Mouse (Mus musculus) embryonic facial prominence, embryonic 14.5 days (tissue): ENCODE results near the gene Gm11938. TPM values are rescaled to one million over a fixed set of nuclear protein-coding genes. Genes with fewer than 3 reads are reported as not detected.
"Not testable (repeated sequence)": the region's sequence is repeated elsewhere in the genome, so short reads cannot be mapped to it uniquely, and the experiment has no call there.

Experiments
- ATAC-seq: fragments of 200-750 bp; cut with Nextera tagmentation; 2 replicates; pipeline ENCODE4 v1.8.0; 2017; ENCODE audit warnings: low read depth, moderate number of reproducible peaks, moderate TSS enrichment
- DNase-seq: peaks from one replicate; pipeline ENCODE4 v3.0.0-alpha.2; 2015; ENCODE audit warnings: low spot score
- H3K27ac ChIP-seq: fragments of 300-500 bp; sonication (generic); replicated peaks from 2 replicates; pipeline ENCODE4 v1.5.1; 2014; ENCODE audit warnings: low read depth, mild to moderate bottlenecking, low read length, moderate library complexity
- H3K27me3 ChIP-seq: fragments of 300-500 bp; sonication (generic); replicated peaks from 2 replicates; pipeline ENCODE4 v1.6.1; 2014; ENCODE audit warnings: low read length; ENCODE audit not compliant: control insufficient read depth, insufficient read depth
- H3K36me3 ChIP-seq: fragments of 300-500 bp; sonication (generic); 2 replicates; pipeline ENCODE4 v1.6.1; 2014; ENCODE audit warnings: low read length, mixed read lengths; ENCODE audit not compliant: control insufficient read depth, insufficient read depth
- H3K4me1 ChIP-seq: fragments of 300-500 bp; sonication (generic); 2 replicates; pipeline ENCODE4 v1.6.1; 2014; ENCODE audit warnings: antibody characterized with exemption, low read length; ENCODE audit not compliant: control insufficient read depth, insufficient read depth
- H3K4me2 ChIP-seq: fragments of 300-500 bp; sonication (generic); 2 replicates; pipeline ENCODE4 v1.6.1; 2014; ENCODE audit warnings: low read depth, mild to moderate bottlenecking, low read length, moderate library complexity, mixed read lengths
- H3K4me3 ChIP-seq: fragments of 300-500 bp; sonication (generic); 2 replicates; pipeline ENCODE4 v1.5.1; 2014; ENCODE audit warnings: low read depth, mild to moderate bottlenecking, low read length
- H3K9ac ChIP-seq: fragments of 300-500 bp; sonication (generic); 2 replicates; pipeline ENCODE4 v1.6.1; 2014; ENCODE audit warnings: low read depth, mild to moderate bottlenecking, low read length, moderate library complexity, mixed read lengths
- H3K9me3 ChIP-seq: fragments of 300-500 bp; sonication (generic); 2 replicates; pipeline ENCODE4 v1.6.1; 2016; ENCODE audit warnings: low read length; ENCODE audit not compliant: control insufficient read depth
- WGBS: fragments of 180-500 bp; shearing (Covaris S2); extraction: QIAGEN DNeasy Blood & Tissue Kit; methylation state at CpG from one replicate; pipeline ENCODE4 v1.1.7; 2014; 5-methylcytosine and 5-hydroxymethylcytosine counted together
- polyA plus RNA-seq: library from polyadenylated mRNA; unstranded; fragments of >200 nt; fragmentation: Nextera tagmentation; extraction: Ambion mirVana; gene quantifications from 2 replicates; pipeline ENCODE4 v1.2.1, GENCODE M21; 2014

The Gm11938 gene
- polyA plus RNA-seq, 1 experiment from 2014 or later = not detected

DNA sequence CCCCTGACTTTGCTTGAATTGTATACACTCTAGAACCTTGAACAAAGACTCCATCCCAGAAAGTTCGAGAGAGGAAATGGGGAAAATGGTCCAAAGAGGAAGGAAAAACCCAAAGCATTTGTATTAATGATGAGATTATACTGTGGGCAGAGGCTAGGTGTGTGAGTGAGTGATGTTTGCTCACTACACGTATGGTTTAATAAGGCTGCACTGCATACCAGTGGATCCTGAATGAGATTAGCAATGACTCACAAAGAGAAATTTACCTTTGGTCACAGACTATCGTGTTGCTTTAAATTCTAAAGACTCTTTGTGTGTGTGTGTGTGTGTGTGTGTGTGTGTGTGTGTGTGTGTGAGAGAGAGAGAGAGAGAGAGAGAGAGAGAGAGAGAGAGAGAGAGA, 27.8 kb upstream of the Gm11938 start:
- no peak for ATAC-seq
- H3K27ac ChIP-seq = no peak overlapping the region
- no peak overlapping the region for H3K4me3 ChIP-seq
- H3K4me1 ChIP-seq = no peaks in the 10 kb centered on the region
- H3K4me2 ChIP-seq = no peak overlapping the region
- H3K36me3 ChIP-seq = no peaks in the 10 kb centered on the region
- no peaks in the 10 kb centered on the region for H3K9me3 ChIP-seq
- no peak for DNase-seq
- H3K27me3 ChIP-seq = no peaks in the 10 kb centered on the region; the same call in 1 of the 2 replicates
- 71% methylated on average over 3 of the region's 3 CpGs for WGBS
- H3K9ac ChIP-seq = no peak overlapping the region

DNA sequence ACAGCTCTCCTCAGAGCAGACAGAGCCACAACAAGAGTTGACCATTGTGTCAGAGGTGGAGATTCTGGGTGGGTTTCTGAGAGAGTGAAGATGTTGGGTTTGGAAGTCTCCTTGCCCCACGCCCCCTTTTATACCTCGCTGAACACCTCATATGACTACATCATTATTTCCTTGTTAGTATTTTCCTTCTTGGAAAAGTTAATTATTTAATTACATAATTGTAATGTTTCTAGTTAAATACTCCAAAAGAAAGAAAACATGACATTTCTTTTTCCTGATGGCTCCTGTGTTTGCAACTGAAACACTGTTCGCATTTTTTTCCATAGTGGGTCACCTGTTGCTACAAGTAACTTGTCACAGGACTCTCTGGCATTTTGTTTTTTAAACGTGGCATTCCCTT, 25.0 kb upstream of the Gm11938 start, which contains the start of gene Krtap4-1:
Gene Krtap4-1 (minus strand): TSS at position 101 of the 400 bp plus-strand sequence.
- Histone ChIP-seq H3K27me3 (no peaks in the 10 kb centered on the region), H3K4me2 (no peak within 1 kb of the TSS)

GRCm38 (mm10) chr11:99620335-99620734, 17.2 kb upstream of the Gm11938 start, which contains the start of gene Gm11562:
Gene Gm11562 (minus strand): TSS chr11:99620435.
- Histone ChIP-seq H3K9me3 (no peaks in the 10 kb centered on the region), H3K27ac (no peak within 1 kb of the TSS), H3K4me3 (no peak within 1 kb of the TSS), H3K4me2 (no peak within 1 kb of the TSS), H3K9ac (no peak within 1 kb of the TSS), H3K4me1 (no peaks in the 10 kb centered on the region), H3K27me3 (no peaks in the 10 kb centered on the region), H3K36me3 (no peaks in the 10 kb centered on the region)
- 72% methylated on average over 2 of the region's 2 CpGs for WGBS
- ATAC-seq = no peak
- DNase-seq = no peak

More for the DNA sequence above, 25.0 kb upstream of the Gm11938 start, which contains the start of gene Krtap4-1:
- Histone ChIP-seq H3K9me3 (no peaks in the 10 kb centered on the region), H3K36me3 (no peaks in the 10 kb centered on the region), H3K27ac (no peak within 1 kb of the TSS), H3K4me1 (no peaks in the 10 kb centered on the region), H3K9ac (no peak within 1 kb of the TSS), H3K4me3 (no peak within 1 kb of the TSS)
- DNase-seq (no peak), ATAC-seq (no peak)
- 67% methylated on average over 4 of the region's 4 CpGs for WGBS

GRCm38 (mm10) chr11:99614796-99615363, 11.8 kb upstream of the Gm11938 start, which contains the start of gene Krtap2-4:
Gene Krtap2-4 (minus strand): TSS chr11:99614846.
- Histone ChIP-seq H3K9ac (no peak within 1 kb of the TSS), H3K27me3 (no peaks in the 10 kb centered on the region), H3K9me3 (no peaks in the 10 kb centered on the region), H3K27ac (no peak within 1 kb of the TSS), H3K36me3 (no peaks in the 10 kb centered on the region), H3K4me3 (no peak within 1 kb of the TSS), H3K4me2 (no peak within 1 kb of the TSS), H3K4me1 (no peaks in the 10 kb centered on the region)
- ATAC-seq (no peak), DNase-seq (no peak)
- 71% methylated on average over 3 of the region's 3 CpGs for WGBS

GRCm38 (mm10) chr11:99610089-99610488, 7.0 kb upstream of the Gm11938 start, which contains the start of gene Gm11937:
Gene Gm11937 (minus strand): TSS chr11:99610189.
- H3K4me1 ChIP-seq, H3K9me3 ChIP-seq, H3K27me3 ChIP-seq, DNase-seq, H3K9ac ChIP-seq, H3K27ac ChIP-seq, H3K36me3 ChIP-seq, H3K4me2 ChIP-seq, H3K4me3 ChIP-seq, ATAC-seq: not testable (repeated sequence)
- WGBS = 54% methylated on average over 1 of the region's 2 CpGs

DNA sequence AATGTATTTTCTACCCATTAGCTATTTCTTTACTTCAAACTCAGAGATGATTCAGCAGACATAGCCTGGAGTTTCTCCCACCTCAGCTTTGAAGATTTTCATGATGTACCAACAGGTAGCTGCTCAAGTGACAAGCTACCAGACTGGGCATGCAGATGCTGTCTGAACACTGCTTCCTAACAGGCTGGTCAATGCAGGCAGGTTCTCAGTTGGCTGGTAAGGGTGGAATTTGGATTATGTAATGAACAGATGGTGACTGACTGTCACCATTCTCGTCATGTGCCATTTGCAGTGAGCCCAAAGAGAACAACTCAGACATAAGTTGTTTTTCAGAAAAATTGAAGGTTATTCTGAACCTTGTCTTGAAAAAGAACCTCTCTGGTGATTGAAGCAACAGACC, 6.0 kb upstream of the Gm11938 start:
- ATAC-seq = no peak
- 54% methylated on average over 1 of the region's 1 CpGs for WGBS
- no peaks in the 10 kb centered on the region for H3K4me1 ChIP-seq
- H3K4me3 ChIP-seq = no peak overlapping the region
- no peaks in the 10 kb centered on the region for H3K27me3 ChIP-seq
- no peaks in the 10 kb centered on the region for H3K36me3 ChIP-seq
- no peak overlapping the region for H3K9ac ChIP-seq
- H3K4me2 ChIP-seq = no peak overlapping the region
- H3K27ac ChIP-seq = no peak overlapping the region
- no peak for DNase-seq
- no peaks in the 10 kb centered on the region for H3K9me3 ChIP-seq

DNA sequence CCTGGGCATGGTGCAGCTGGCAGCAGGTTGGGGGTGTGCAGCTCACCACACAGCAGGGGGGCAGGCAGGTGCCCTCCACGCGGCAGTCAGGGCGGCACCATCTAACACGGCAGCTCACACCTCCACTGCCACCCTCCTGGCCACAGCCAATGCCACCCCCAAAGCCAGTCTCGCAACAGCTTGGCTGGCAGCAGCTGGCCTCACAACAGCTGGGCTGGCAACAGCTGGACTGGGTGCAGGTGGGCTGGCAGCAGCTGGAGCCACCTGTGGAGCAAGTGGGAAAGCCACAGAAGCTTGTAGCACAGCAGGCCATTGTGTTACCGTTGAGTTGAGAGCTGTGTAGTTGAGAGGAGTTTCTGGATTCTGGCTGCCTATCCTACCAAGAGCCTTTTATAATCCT, 5.4 kb downstream of the Gm11938 start, which contains the start of gene Krtap9-3:
Gene Krtap9-3 (minus strand): TSS at position 364 of the 400 bp plus-strand sequence.
- H3K36me3 ChIP-seq, DNase-seq, H3K27ac ChIP-seq, ATAC-seq, H3K9me3 ChIP-seq, H3K4me2 ChIP-seq, H3K9ac ChIP-seq, H3K4me1 ChIP-seq, H3K4me3 ChIP-seq, H3K27me3 ChIP-seq: not testable (repeated sequence)
- WGBS = 81% methylated on average over 3 of the region's 6 CpGs

DNA sequence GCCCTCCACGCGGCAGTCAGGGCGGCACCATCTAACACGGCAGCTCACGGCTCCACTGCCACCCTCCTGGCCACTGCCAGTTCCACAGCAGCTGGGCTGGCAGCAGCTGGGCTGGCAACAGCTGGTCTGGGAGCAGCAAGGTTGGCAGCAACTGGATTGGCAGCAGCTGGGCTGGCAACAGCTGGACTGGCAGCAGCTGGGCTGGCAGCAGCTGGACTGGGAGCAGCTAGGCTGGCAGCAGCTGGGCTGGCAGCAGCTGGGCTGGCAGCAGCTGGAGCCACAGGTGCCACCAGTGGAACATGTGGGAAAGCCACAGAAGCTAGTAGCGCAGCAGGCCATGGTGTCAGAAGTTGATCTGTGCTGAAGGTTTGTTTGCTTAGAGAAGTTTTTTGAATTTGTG, 12.1 kb downstream of the Gm11938 start, which contains the start of gene Krtap1-3:
Gene Krtap1-3 (minus strand): TSS at position 359 of the 400 bp plus-strand sequence.
- Histone ChIP-seq H3K4me1 (no peaks in the 10 kb centered on the region), H3K36me3 (no peaks in the 10 kb centered on the region), H3K9ac (no peak within 1 kb of the TSS), H3K4me3 (no peak within 1 kb of the TSS), H3K27ac (no peak within 1 kb of the TSS), H3K4me2 (no peak within 1 kb of the TSS), H3K27me3 (no peaks in the 10 kb centered on the region), H3K9me3 (no peaks in the 10 kb centered on the region)
- ATAC-seq = no peak
- 91% methylated on average over 3 of the region's 6 CpGs for WGBS
- DNase-seq = no peak

DNA sequence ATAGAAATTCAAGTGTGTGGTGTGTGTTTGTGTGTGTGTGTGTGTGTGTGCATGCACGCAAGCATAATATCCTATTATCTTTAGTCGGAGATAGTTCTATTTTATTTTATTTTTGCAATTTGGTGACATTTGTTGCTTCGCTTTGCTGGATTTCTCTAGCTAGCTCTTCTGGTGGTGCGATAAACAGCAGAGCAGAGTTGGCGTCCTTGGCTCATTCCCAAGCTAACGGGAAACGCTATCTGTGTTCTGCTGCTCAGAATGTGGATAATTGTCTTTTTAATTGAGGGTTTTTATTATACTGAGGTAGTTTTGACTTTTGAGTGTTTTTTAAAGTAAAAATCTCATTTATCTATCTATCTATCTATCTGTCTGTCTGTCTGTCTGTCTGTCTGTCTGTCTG, 18.0 kb downstream of the Gm11938 start:
- 89% methylated on average over 7 of the region's 7 CpGs for WGBS
- no peak overlapping the region for H3K4me3 ChIP-seq
- H3K27me3 ChIP-seq = no peaks in the 10 kb centered on the region
- DNase-seq = no peak
- no peak for ATAC-seq
- no peaks in the 10 kb centered on the region for H3K4me1 ChIP-seq
- H3K9ac ChIP-seq = no peak overlapping the region
- no peak overlapping the region for H3K4me2 ChIP-seq
- H3K27ac ChIP-seq = no peak overlapping the region
- H3K9me3 ChIP-seq = no peaks in the 10 kb centered on the region
- H3K36me3 ChIP-seq = no peaks in the 10 kb centered on the region
